Mouse (Mus musculus): ENCODE measurements around the gene Cpxm1.

DNA sequence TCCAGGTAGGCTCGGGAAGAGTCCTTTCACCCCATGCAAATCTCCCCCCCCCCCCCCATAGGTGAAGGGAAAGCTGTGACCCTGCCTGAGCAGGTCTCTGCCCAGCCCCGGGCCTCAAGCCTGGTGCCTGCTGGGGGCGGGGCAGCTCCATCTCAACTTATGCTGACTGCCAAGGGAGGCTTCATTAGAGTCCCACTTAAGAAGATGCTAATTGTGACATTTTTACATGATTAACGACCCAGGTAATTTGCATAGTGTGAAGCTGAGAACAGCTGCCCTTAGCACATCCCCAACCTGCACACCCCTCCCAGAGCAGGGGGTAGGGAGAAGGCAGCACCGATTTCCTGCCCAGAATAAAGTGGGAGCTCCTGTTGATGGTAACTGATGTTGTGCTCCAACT is 38.5 kb downstream of the Cpxm1 start:
- no peak for TF ChIP-seq CTCF (IDR thresholded peaks at IDR 0.05; ENCODE audit: low read depth)
- TF ChIP-seq EP300 (IDR thresholded peaks at IDR 0.05; ENCODE audit: low read depth): no peak

Data from heart, postnatal 0 days (tissue).